Mouse (Mus musculus) cortical plate, adult 2 months (tissue): Measurements from ENCODE around the gene Ddx39. TPM values are rescaled to one million over a fixed set of nuclear protein-coding genes. Genes with fewer than 3 reads are reported as not detected.

Source experiments
- H3K27ac ChIP-seq: fragments of 200-500 bp; 2 replicates; pipeline ENCODE4 v1.5.1; 2012; ENCODE audit warnings: low read length, control low read depth, inconsistent platforms; ENCODE audit not compliant: insufficient read depth
- H3K4me1 ChIP-seq: fragments of 200-500 bp; 2 replicates; pipeline ENCODE4 v1.6.1; 2011; ENCODE audit warnings: low read length; ENCODE audit not compliant: control insufficient read depth, insufficient read depth
- H3K4me3 ChIP-seq: fragments of 200-500 bp; 2 replicates; pipeline ENCODE4 v1.5.1; 2011; ENCODE audit warnings: mild to moderate bottlenecking, low read length, control low read depth; ENCODE audit not compliant: insufficient read depth
- CTCF ChIP-seq: fragments of 200-500 bp; IDR thresholded peaks from 2 replicates; pipeline ENCODE4 v1.5.1; 2011; ENCODE audit warnings: mild to moderate bottlenecking, control low read depth, low read length; ENCODE audit not compliant: insufficient read depth; ENCODE audit errors: extremely low read depth
- POLR2A ChIP-seq: fragments of 200-500 bp; IDR thresholded peaks from 2 replicates; pipeline ENCODE4 v1.6.1; 2011; ENCODE audit warnings: mild to moderate bottlenecking, low read length, control low read depth; ENCODE audit not compliant: insufficient read depth; ENCODE audit errors: extremely low read depth
- polyA plus RNA-seq: library from polyadenylated mRNA; depleted of rRNA; stranded (reverse); fragments of >200 nt; gene quantifications from 2 replicates; pipeline ENCODE4 v1.2.3, GENCODE M21; 2012; rRNA removed

The Ddx39 gene
- 26.5 and 29.0 TPM in 2 replicates for polyA plus RNA-seq

- Histone ChIP-seq H3K4me1 (peaks cover 2% of the 10 kb centered on the region; the same call in 1 of the 2 replicates), H3K27ac (0 out of 2 replicates have a peak within 1 kb of the TSS, but pooled peaks have one; percentile 55), H3K4me3 (peak within 1 kb of the TSS; percentile 76)
- peak; percentile 87 for TF ChIP-seq POLR2A
- no peak for TF ChIP-seq CTCF
Observed at GRCm38 (mm10) chr8:83715031-83715690, at the start of gene Ddx39. TSS of gene Ddx39 (plus strand) at chr8:83715177.

- no peak within 1 kb of the TSS for H3K4me3 ChIP-seq
- peaks cover 7% of the 10 kb centered on the region for H3K4me1 ChIP-seq
- no peak for TF ChIP-seq CTCF
- 0 out of 2 replicates have a peak, but pooled peaks have one; percentile 9 for TF ChIP-seq POLR2A
- peak within 1 kb of the TSS; percentile 2 for H3K27ac ChIP-seq
Observed at GRCm38 (mm10) chr8:83665969-83666865, 48.8 kb upstream of the Ddx39 start, which contains the start of gene Ptger1. TSS of gene Ptger1 (plus strand) at chr8:83666678.

- no peak overlapping the region; the same call in 1 of the 2 replicates for H3K27ac ChIP-seq
- no peak overlapping the region for H3K4me3 ChIP-seq
- TF ChIP-seq CTCF, result no peak
- no peak for TF ChIP-seq POLR2A
- H3K4me1 ChIP-seq, result peaks cover 7% of the 10 kb centered on the region
Observed at GRCm38 (mm10) chr8:83666866-83667234, 48.1 kb upstream of the Ddx39 start.

- peaks cover 7% of the 10 kb centered on the region for H3K4me1 ChIP-seq
- no peak overlapping the region for H3K4me3 ChIP-seq
- no peak for TF ChIP-seq CTCF
- TF ChIP-seq POLR2A, result no peak
- H3K27ac ChIP-seq, result no peak overlapping the region
Observed at GRCm38 (mm10) chr8:83667526-83667925, 47.5 kb upstream of the Ddx39 start.

GRCm38 (mm10) chr8:83668010-83668916 is 46.7 kb upstream of the Ddx39 start:
- no peak overlapping the region; the same call in 1 of the 2 replicates for H3K4me3 ChIP-seq
- TF ChIP-seq POLR2A (0 out of 2 replicates have a peak, but pooled peaks have one; percentile 14), CTCF (peak; percentile 57)
- H3K4me1 ChIP-seq, result peaks cover 7% of the 10 kb centered on the region
- H3K27ac ChIP-seq, result no peak overlapping the region

GRCm38 (mm10) chr8:83669013-83669412 is 46.0 kb upstream of the Ddx39 start:
- TF ChIP-seq CTCF (no peak), POLR2A (no peak)
- H3K27ac ChIP-seq, result no peak overlapping the region
- no peak overlapping the region for H3K4me3 ChIP-seq
- H3K4me1 ChIP-seq, result peaks cover 7% of the 10 kb centered on the region

GRCm38 (mm10) chr8:83672936-83673335 is 42.0 kb upstream of the Ddx39 start:
- no peak overlapping the region for H3K4me3 ChIP-seq
- H3K4me1 ChIP-seq, result peaks cover 7% of the 10 kb centered on the region
- TF ChIP-seq CTCF, result no peak
- no peak overlapping the region for H3K27ac ChIP-seq

GRCm38 (mm10) chr8:83674497-83674896 is 40.5 kb upstream of the Ddx39 start:
- H3K4me1 ChIP-seq, result peaks cover 7% of the 10 kb centered on the region
- no peak overlapping the region for H3K4me3 ChIP-seq
- H3K27ac ChIP-seq, result peak overlapping the region; percentile 58; the same call in 1 of the 2 replicates
- no peak for TF ChIP-seq POLR2A
- TF ChIP-seq CTCF, result no peak

GRCm38 (mm10) chr8:83679866-83680265 is 35.1 kb upstream of the Ddx39 start:
- TF ChIP-seq POLR2A (no peak), CTCF (no peak)
- no peak overlapping the region for H3K4me3 ChIP-seq
- peaks cover 7% of the 10 kb centered on the region for H3K4me1 ChIP-seq
- H3K27ac ChIP-seq, result no peak overlapping the region
